Mouse (Mus musculus) midbrain, embryonic 16.5 days (tissue): ENCODE results near the gene Enox1. TPM values are rescaled to one million over a fixed set of nuclear protein-coding genes. Genes with fewer than 3 reads are reported as not detected.

Experiments
- polyA plus RNA-seq: library from polyadenylated mRNA; unstranded; fragments of >200 nt; fragmentation: Nextera tagmentation; extraction: Ambion mirVana; gene quantifications from 2 replicates; pipeline ENCODE4 v1.2.1, GENCODE M21; 2015

The Enox1 gene
- polyA plus RNA-seq, 1 experiment from 2014 or later = 42.8 TPM

Other genes with a start within 250 kb of the Enox1 start
- 0.41 and 0.63 TPM in 2 replicates for gene Ccdc122, start 120.0 kb upstream of the Enox1 start, polyA plus RNA-seq
- gene Lacc1, start 119.9 kb upstream of the Enox1 start, polyA plus RNA-seq = 1.5 and 2.0 TPM in 2 replicates